8 mouse cellular contexts compared by ENCODE assay signal in genomic region chr15:81480977-81481379, GRCm38 (mm10). TPM values are rescaled to one million over a fixed set of nuclear protein-coding genes. Genes with fewer than 3 reads are reported as not detected.
DNase-seq lines count a peak whose midpoint lies in the region; ATAC-seq and TF ChIP-seq lines count a peak whose summit lies in the region.

No protein-coding gene starts in this region.

- H3K27ac ChIP-seq in ES-Bruce4 (ENCODE audit: insufficient read depth, low read length), result peak overlapping the region; percentile 40
- H3K27ac ChIP-seq in embryonic facial prominence, embryonic 12.5 days, result no peak overlapping the region

- peak overlapping the region; percentile 38 for H3K4me2 ChIP-seq in embryonic facial prominence, embryonic 12.5 days (replicated peaks)

- peak overlapping the region; percentile 13 for H3K9ac ChIP-seq in ES-Bruce4 (ENCODE audit: low read depth, poor library complexity, severe bottlenecking)
- no peak overlapping the region for H3K9ac ChIP-seq in embryonic facial prominence, embryonic 12.5 days

- DNase-seq in adrenal gland, postnatal 10 days, result peak; percentile 42
- DNase-seq in heart, postnatal 10 days, result peak; percentile 16 to 31
- peak; percentile 84 for DNase-seq in large intestine, adult 2 months (ENCODE audit: low read depth, low spot score)
- DNase-seq in spleen, postnatal 4 days (ENCODE audit: low spot score in 2 of 2), result peak; percentile 67 to 78
- DNase-seq in adipocyte (ENCODE audit: low spot score), result no peak

- no peak for TF ChIP-seq EP300 in ES-Bruce4 (IDR thresholded peaks at IDR 0.05; ENCODE audit: insufficient read depth, low read depth, low read length)

- intact Hi-C loops in heart, postnatal 10 days (cut with DNase I), result no loop called here

- no peaks in the 10 kb centered on the region for H3K27me3 ChIP-seq in ES-Bruce4 (ENCODE audit: control insufficient read depth, insufficient read depth, low read length, poor library complexity, severe bottlenecking)
- H3K27me3 ChIP-seq in embryonic facial prominence, embryonic 12.5 days, result no peaks in the 10 kb centered on the region

- H3K36me3 ChIP-seq in ES-Bruce4 (ENCODE audit: control insufficient read depth, insufficient read depth, low read length, poor library complexity, severe bottlenecking), result no peaks in the 10 kb centered on the region
- no peaks in the 10 kb centered on the region for H3K36me3 ChIP-seq in embryonic facial prominence, embryonic 12.5 days

- no peak for TF ChIP-seq CTCF in ES-Bruce4 (IDR thresholded peaks at IDR 0.05; ENCODE audit: low read depth, low read length)

- 13% methylated on average over 13 of the region's 13 CpGs for WGBS in embryonic facial prominence, embryonic 12.5 days
- 7% methylated on average over 13 of the region's 13 CpGs for WGBS in large intestine, adult 2 months

- no peaks in the 10 kb centered on the region for H3K9me3 ChIP-seq in ES-Bruce4 (replicated peaks; ENCODE audit: control insufficient read depth, insufficient read depth, low read length, poor library complexity, severe bottlenecking)
- no peaks in the 10 kb centered on the region for H3K9me3 ChIP-seq in embryonic facial prominence, embryonic 12.5 days

- no peak for ATAC-seq in embryonic facial prominence, embryonic 12.5 days (ENCODE audit: insufficient number of reproducible peaks, insufficient read depth, low FRiP score, low TSS enrichment)
- peak; percentile 93 for ATAC-seq in megakaryocyte-erythroid progenitor cell, adult 5-6 weeks (replicated peaks; ENCODE audit: low FRiP score, low TSS enrichment, poor library complexity, severe bottlenecking)

- H3K4me1 ChIP-seq in ES-Bruce4 (ENCODE audit: control insufficient read depth, insufficient read depth, low read length), result no peaks in the 10 kb centered on the region
- no peaks in the 10 kb centered on the region for H3K4me1 ChIP-seq in embryonic facial prominence, embryonic 12.5 days

- H3K4me3 ChIP-seq in ES-Bruce4 (ENCODE audit: low read depth, low read length), result peak overlapping the region; percentile 76
- H3K4me3 ChIP-seq in embryonic facial prominence, embryonic 12.5 days, result peak overlapping the region; percentile 20; the same call in 1 of the 2 replicates

- TF ChIP-seq POLR2A in ES-Bruce4 (IDR thresholded peaks at IDR 0.05; ENCODE audit: insufficient read depth, low read length), result peak; percentile 54

RNA-seq across cellular contexts. Expression of gene Rbx1, which starts 14.9 kb away (rescaled TPM):
- 173 and 191 TPM in 2 replicates for polyA plus RNA-seq in ES-Bruce4 (2011; ENCODE audit: insufficient read depth, insufficient read length, low read depth, missing spikeins)
- 100 to 1,000 TPM; 132 to 145 TPM for total RNA-seq in adrenal gland, postnatal 10 days (2021)
- polyA plus RNA-seq in embryonic facial prominence, embryonic 12.5 days (2016; fragmentation: Nextera tagmentation; extraction: Ambion mirVana), result 507 and 513 TPM in 2 replicates
- total RNA-seq in heart, postnatal 10 days (2021), result 100 to 1,000 TPM; 145 to 164 TPM
- 52.3 and 56.4 TPM in 2 replicates for polyA plus RNA-seq in large intestine, adult 2 months (2012; rRNA removed)
- 220 and 236 TPM in 2 replicates for total RNA-seq in megakaryocyte-erythroid progenitor cell, adult 5-6 weeks (2014; fragmentation: Nextera tagmentation)
- total RNA-seq in megakaryocyte-erythroid progenitor cell, adult 5-6 weeks (2017), result 168 and 201 TPM in 2 replicates
